Mouse (Mus musculus): ENCODE measurements around the gene Ndufb4.

- TF ChIP-seq CTCF (IDR thresholded peaks at IDR 0.05; ENCODE audit: low read depth, low read length) (no peak), POLR2A (IDR thresholded peaks at IDR 0.05; ENCODE audit: borderline replicate concordance, low read depth, low read length) (no peak)
These were observed 50.8 kb downstream of the Ndufb4 start for GRCm38 (mm10) chr16:37603431-37603830.

Measured in bone marrow macrophage, adult 2 months (primary cell).